Mouse (Mus musculus): ENCODE data around the gene Rfx4.

- TF ChIP-seq CTCF (IDR thresholded peaks at IDR 0.05; ENCODE audit: control insufficient read depth, insufficient read depth, low read length) (no peak), POLR2A (IDR thresholded peaks at IDR 0.05; ENCODE audit: borderline replicate concordance, control insufficient read depth, low read depth, low read length) (no peak)
These were observed 129.6 kb downstream of the Rfx4 start for GRCm38 (mm10) chr10:84885341-84885884.

Data from bone marrow, adult 2 months (tissue).